Mouse (Mus musculus) liver, embryonic 14.5 days (tissue): ENCODE data around the gene Aqp6.

Experiments
- CTCF ChIP-seq: IDR thresholded peaks from 2 replicates; pipeline ENCODE4 v1.5.1; 2016; ENCODE audit warnings: antibody characterized with exemption, low read depth, control low read depth
- EP300 ChIP-seq: IDR thresholded peaks from 2 replicates; pipeline ENCODE4 v1.6.1; 2016; ENCODE audit warnings: antibody characterized with exemption, low read depth

DNA sequence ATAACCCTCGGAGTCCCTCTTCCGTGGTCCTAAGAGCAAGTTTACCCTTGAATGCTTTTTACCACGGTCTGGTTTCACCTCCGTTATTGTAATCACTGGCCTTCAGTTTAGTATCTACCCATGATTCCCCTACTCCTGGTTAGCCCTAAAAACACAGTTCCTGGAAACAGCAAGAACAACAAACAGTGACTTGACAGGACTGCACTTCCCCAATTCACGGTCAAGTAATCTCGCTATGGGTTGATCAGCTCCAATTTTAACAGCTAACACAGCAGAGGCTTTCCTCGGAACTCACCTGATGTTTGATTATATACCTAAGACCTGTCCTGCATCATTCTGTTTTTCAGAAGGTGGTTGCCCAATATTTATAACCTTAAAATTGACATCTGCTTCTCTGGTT lies 33.5 kb downstream of the Aqp6 start:
- TF ChIP-seq CTCF (no peak), EP300 (no peak)
